Mouse (Mus musculus) liver, embryonic 14.5 days (tissue): ENCODE data around the gene Rufy2.

Experiments
- CTCF ChIP-seq: IDR thresholded peaks from 2 replicates; pipeline ENCODE4 v1.5.1; 2016; ENCODE audit warnings: antibody characterized with exemption, low read depth, control low read depth
- EP300 ChIP-seq: IDR thresholded peaks from 2 replicates; pipeline ENCODE4 v1.6.1; 2016; ENCODE audit warnings: antibody characterized with exemption, low read depth

DNA sequence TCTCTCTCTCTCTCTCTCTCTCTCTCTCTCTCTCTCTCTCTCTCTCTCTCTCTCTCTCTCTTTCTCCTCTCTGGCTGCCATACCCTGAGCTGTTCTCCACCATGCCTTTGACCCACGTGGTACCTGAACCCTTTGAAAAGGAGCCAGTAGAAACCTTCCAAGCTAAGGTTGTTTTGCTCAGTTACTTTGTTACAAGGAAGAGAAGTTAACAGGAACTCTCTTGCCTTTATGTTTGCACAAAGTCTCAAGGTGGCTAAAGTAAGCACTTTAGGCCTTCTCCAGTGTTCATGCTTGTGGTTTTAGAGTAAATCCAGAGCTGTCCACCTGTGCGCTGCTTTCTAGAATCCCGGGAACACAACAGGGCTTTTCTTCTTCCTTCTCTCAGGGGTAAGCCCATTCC is 52.2 kb downstream of the Rufy2 start:
- TF ChIP-seq CTCF = no peak
- no peak for TF ChIP-seq EP300
